Mouse (Mus musculus) NIH3T3 (cell line): ENCODE measurements around the gene Casp7.
"Not testable (repeated sequence)": the region's sequence is repeated elsewhere in the genome, so short reads cannot be mapped to it uniquely, and the experiment has no call there.

ENCODE experiments used
- DNase-seq: peaks from one replicate; pipeline ENCODE4 v3.0.0-alpha.2; 2012; ENCODE audit warnings: low read depth

The Casp7 gene

GRCm38 (mm10) chr19:56385546-56385945 lies 11.4 kb upstream of the Casp7 start:
- no peak for DNase-seq

- DNase-seq = no peak
Observed at GRCm38 (mm10) chr19:56386095-56386494, 10.8 kb upstream of the Casp7 start.

DNA sequence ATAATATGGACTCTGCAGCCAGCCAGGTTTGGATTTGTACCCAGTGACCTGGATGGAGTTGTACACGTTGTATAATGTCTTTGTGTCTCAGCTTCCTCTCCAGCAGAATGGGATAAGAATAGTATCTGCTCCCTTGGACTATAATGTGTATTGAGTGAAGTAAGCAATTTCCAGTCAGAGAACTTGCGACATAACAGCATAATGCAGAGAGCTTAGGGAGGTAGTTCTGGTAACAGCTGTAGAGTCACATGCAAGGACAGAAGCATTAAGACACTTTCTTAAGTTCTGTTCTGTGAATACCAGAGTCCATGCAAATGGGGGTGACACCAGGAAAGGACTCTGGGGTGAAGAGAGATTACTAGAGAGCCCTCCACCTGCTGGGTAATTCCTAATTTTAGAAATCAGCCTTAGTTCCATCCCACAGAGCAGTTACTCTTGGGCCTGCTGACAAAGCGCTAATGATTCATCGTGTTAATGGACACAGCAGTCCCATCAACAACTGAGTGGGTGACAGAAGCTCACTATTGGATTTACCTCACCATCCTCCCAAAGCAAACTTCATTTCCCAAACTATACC lies 9.1 kb upstream of the Casp7 start:
- no peak for DNase-seq

- no peak for DNase-seq
Observed at GRCm38 (mm10) chr19:56389176-56389575, 7.8 kb upstream of the Casp7 start.

- no peak for DNase-seq
Observed at GRCm38 (mm10) chr19:56389879-56390278, 7.0 kb upstream of the Casp7 start, which contains the start of gene Nrap. Gene Nrap, minus strand, starts transcription at chr19:56390037.

DNA sequence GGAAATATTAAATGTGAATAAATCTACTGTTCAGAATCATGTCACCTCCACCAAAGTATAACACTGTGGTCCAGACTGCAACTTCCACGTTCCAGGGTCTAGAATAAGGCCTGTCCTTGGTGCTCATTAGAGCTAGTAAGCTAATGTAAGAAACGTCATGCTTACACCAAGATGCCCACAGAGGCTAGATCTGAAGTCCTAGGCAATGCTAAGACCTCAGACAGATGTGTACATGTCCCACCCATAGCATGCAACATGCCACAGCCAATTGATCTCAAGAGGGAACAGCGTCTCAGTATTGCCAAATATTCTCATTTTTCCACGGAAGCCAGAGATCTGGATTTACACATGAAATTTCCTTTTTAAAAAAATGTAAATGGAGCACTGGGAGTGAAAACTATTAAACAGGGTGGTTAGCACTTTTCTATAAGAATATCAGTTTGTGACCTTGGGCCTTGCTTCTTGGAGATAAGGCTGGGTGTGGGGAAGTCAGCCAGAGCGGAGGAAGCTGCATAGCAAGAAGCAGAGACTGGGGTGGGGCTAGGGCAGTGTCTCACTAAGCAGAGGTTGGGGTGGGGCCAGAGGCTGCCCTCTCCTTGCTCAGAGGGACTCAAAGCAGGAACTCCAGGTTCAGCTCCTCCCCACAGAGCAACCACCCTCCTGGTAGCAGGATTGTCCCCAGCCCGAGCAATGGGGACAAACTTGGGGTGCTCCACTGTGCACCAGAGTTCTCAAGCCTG lies 5.5 kb upstream of the Casp7 start:
- DNase-seq = no peak

DNA sequence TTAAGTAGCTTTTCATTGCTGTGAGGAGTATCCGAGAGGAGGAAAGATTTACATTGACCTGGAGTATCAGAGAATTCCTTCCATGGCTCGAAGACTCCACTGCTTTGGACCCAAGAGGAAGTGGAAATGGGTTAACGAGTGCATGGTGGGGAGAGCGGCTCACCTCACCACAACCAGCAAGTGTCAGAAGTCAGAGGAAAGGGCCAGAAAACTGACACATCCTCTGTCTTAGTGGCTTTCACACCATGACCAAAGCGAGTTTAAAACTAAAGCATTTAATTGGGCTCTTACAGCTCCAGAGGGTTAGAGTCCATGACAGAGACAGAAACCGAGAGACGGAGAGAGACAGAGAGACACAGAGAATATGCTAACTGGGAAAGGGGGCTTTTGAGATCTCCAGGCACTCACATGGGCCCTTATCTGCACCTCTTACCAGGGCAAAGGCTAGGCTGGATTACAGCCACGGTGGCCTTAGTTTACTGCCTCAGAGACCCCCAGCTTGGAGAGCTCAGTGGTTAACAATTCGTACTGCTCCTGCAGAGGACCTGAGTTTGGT lies 3.5 kb upstream of the Casp7 start:
- no peak for DNase-seq

- DNase-seq = no peak
Observed at GRCm38 (mm10) chr19:56395183-56395935, 1.6 kb upstream of the Casp7 start.

- DNase-seq = no peak
Observed at GRCm38 (mm10) chr19:56396227-56396626, 702 bp upstream of the Casp7 start.

- DNase-seq = no peak
Observed at GRCm38 (mm10) chr19:56397663-56398527, 966 bp downstream of the Casp7 start.

DNA sequence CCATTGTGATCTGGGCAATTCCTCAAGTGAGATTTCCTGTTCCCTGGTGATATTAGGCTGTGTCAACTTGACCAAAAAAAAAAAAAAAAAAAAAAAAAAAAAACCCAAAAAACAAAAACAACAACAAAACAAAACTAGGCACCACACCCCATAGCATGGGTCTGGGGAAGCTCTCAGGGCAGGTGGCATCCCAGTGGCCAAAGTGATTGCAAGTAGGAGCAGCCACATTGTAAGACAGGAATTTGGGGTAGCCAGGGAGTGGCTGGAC lies 1.5 kb downstream of the Casp7 start:
- no peak for DNase-seq

- peak; percentile 41 for DNase-seq
Observed at GRCm38 (mm10) chr19:56400200-56400599, 3.3 kb downstream of the Casp7 start.

GRCm38 (mm10) chr19:56401864-56402263 lies 4.9 kb downstream of the Casp7 start:
- DNase-seq = no peak

DNA sequence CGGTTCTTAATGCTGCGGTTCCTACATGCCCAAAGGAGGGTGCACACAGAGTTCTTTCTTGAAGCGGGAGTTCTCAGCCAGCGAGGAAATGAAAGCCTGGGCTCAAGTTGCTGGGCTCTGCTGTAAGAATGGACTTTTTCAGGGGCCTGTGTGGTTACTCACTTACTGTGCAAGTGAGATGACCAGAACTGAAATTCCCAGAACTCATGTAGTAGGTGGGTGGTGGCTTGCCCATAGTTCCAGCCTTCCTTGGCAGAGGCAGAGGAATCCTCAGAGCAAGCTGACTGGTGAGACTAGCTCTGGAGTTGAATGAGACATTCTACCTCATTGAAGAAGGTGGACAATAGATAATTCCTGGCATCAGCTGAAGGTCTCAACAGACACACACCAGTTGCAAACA lies 8.9 kb downstream of the Casp7 start:
- DNase-seq = no peak

DNA sequence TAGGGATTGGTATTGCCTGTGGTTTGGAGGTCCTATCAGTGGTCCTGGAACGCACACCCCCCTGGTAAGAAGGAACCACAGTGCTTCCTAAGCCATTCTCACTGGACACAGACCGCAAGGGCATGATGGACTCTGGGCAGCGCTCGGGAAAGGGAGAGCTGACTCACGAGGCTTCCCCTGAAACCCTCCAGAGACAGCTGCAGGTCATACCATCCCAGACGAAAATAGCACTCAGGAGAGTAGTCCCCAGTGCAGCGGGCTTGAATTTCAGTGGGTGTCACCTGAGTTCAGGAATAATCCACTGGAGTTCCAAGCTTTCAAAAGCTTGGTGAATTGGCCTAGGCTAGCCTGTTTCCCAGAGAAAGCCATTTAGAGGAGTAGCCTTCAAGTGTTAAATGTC lies 9.7 kb downstream of the Casp7 start:
- DNase-seq = no peak

DNA sequence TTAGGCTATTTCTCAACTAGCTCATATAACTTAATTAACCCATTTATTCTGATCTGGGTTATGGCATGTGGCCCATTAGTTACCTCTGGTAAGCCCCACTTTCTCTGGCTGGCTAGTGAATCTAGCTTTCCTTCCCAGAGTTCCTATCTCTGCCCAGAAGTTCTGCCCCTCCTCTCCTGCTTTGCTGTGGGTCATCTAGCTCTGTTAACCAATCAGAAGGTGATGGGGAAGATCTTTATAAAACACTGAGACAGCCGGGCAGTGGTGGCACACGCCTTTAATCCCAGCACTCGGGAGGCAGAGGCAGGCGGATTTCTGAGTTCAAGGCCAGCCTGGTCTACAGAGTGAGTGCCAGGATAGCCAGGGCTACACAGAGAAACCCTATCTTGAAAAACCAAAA lies 13.0 kb downstream of the Casp7 start:
- DNase-seq = not testable (repeated sequence)

- no peak for DNase-seq
Observed at GRCm38 (mm10) chr19:56418404-56418803, 21.5 kb downstream of the Casp7 start.

- DNase-seq = no peak
Observed at GRCm38 (mm10) chr19:56419452-56419851, 22.5 kb downstream of the Casp7 start.

DNA sequence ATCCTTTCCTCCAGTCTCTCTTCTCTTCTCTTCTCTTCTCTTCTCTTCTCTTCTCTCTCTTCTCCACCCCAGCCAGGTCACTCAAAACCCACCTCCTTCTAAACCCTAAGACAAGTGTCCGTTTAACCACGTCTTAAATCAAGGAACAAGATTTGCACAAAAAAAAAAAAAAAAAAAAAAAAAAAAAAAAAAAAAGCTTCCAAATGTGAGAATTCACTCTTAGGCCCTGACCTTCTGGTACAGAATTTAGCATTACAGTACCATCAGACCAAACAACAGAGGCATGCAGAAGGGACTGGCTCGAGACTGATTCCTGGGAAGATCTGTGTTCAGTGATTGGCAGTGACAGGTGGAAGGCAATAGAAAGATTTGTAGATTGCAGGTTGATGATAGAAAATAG lies 23.4 kb downstream of the Casp7 start:
- DNase-seq = no peak

- peak; percentile 95 for DNase-seq
Observed at GRCm38 (mm10) chr19:56422476-56423338, 25.8 kb downstream of the Casp7 start.

DNA sequence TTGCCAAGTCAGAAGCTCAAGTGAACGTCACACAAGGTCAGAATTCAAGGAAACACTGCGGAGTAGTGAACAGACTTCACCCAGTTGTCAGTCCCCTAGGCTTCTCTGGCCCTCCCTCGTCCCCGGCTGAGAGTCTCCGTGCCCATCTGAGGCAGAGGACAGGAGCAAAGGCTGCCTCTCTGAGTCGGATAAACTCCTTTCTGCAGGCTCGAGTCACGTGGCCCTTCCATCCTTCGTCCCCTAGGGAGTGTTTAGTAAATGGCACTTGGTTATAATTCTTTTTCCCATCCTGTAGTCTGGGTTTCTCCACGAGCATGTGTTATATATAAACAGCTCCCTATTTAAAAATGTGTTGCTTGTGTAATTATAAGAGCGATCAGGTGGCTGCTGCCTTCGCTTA lies 26.4 kb downstream of the Casp7 start:
- DNase-seq = no peak
